Mouse (Mus musculus) heart, embryonic 11.5 days (tissue): ENCODE measurements at regions not wholly inside any gene's neighbourhood (a gene's known extent, or its start where the extent isn't known, plus 50 kb on each side); places are given as distances from the start of the nearest gene placed in this dataset.
"Not testable (repeated sequence)": the region's sequence is repeated elsewhere in the genome, so short reads cannot be mapped to it uniquely, and the experiment has no call there.

ENCODE experiments used
- ATAC-seq: fragments of 200-750 bp; cut with Nextera tagmentation; replicated peaks from 2 replicates; pipeline ENCODE4 v1.8.0; 2017; ENCODE audit warnings: moderate library complexity; ENCODE audit not compliant: insufficient number of reproducible peaks, low FRiP score, low TSS enrichment
- H3K27ac ChIP-seq: fragments of 300-500 bp; sonication (generic); 2 replicates; pipeline ENCODE4 v1.5.1; 2014; ENCODE audit warnings: mild to moderate bottlenecking, low read depth, low read length
- H3K27me3 ChIP-seq: fragments of 300-500 bp; sonication (generic); 2 replicates; pipeline ENCODE4 v1.6.1; 2014; ENCODE audit warnings: mild to moderate bottlenecking, low read length, mixed read lengths; ENCODE audit not compliant: control insufficient read depth, insufficient read depth
- H3K36me3 ChIP-seq: fragments of 300-500 bp; sonication (generic); 2 replicates; pipeline ENCODE4 v1.6.1; 2014; ENCODE audit warnings: mild to moderate bottlenecking, low read length, moderate library complexity, mixed read lengths; ENCODE audit not compliant: control insufficient read depth, insufficient read depth
- H3K4me1 ChIP-seq: fragments of 300-500 bp; sonication (generic); 2 replicates; pipeline ENCODE4 v1.6.1; 2014; ENCODE audit warnings: low read length; ENCODE audit not compliant: control insufficient read depth, insufficient read depth
- H3K4me2 ChIP-seq: fragments of 300-500 bp; sonication (generic); 2 replicates; pipeline ENCODE4 v1.6.1; 2014; ENCODE audit warnings: mild to moderate bottlenecking, moderate library complexity
- H3K4me3 ChIP-seq: fragments of 300-500 bp; sonication (generic); 2 replicates; pipeline ENCODE4 v1.5.1; 2014; ENCODE audit warnings: low read depth, low read length
- H3K9ac ChIP-seq: fragments of 300-500 bp; sonication (generic); 2 replicates; pipeline ENCODE4 v1.6.1; 2014; ENCODE audit warnings: mild to moderate bottlenecking, low read depth, low read length, moderate library complexity
- H3K9me3 ChIP-seq: fragments of 300-500 bp; sonication (generic); replicated peaks from 2 replicates; pipeline ENCODE4 v1.6.1; 2016; ENCODE audit warnings: low read length; ENCODE audit not compliant: control insufficient read depth
- WGBS: fragments of 180-500 bp; shearing (Covaris S2); extraction: QIAGEN DNeasy Blood & Tissue Kit; methylation state at CpG from one replicate; pipeline ENCODE4 v1.1.7; 2014; ENCODE audit not compliant: insufficient replicate concordance; 5-methylcytosine and 5-hydroxymethylcytosine counted together

- H3K4me2 ChIP-seq: no peak overlapping the region
- H3K36me3 ChIP-seq: no peaks in the 10 kb centered on the region
- no peak overlapping the region for H3K9ac ChIP-seq
- WGBS: 61% methylated on average over 6 of the region's 6 CpGs
- ATAC-seq: no peak
- H3K9me3 ChIP-seq: no peaks in the 10 kb centered on the region
- H3K27ac ChIP-seq: no peak overlapping the region
- H3K4me3 ChIP-seq: no peak overlapping the region
- H3K4me1 ChIP-seq: no peaks in the 10 kb centered on the region
- H3K27me3 ChIP-seq: no peaks in the 10 kb centered on the region
These were observed 207.9 kb upstream of the Pex5l start for GRCm38 (mm10) chr3:33350986-33351385.

- Histone ChIP-seq H3K36me3 (no peaks in the 10 kb centered on the region), H3K9ac (no peak overlapping the region), H3K9me3 (no peaks in the 10 kb centered on the region), H3K4me1 (no peaks in the 10 kb centered on the region), H3K4me2 (no peak overlapping the region), H3K4me3 (no peak overlapping the region), H3K27ac (no peak overlapping the region), H3K27me3 (no peaks in the 10 kb centered on the region)
- ATAC-seq: no peak
- WGBS: 79% methylated on average over 3 of the region's 3 CpGs
These were observed 191.0 kb upstream of the Pex5l start for GRCm38 (mm10) chr3:33334056-33334455.

- not testable (repeated sequence) for H3K9me3 ChIP-seq, H3K4me1 ChIP-seq, H3K4me2 ChIP-seq, ATAC-seq, H3K27me3 ChIP-seq, H3K36me3 ChIP-seq, H3K27ac ChIP-seq, H3K4me3 ChIP-seq, H3K9ac ChIP-seq
- WGBS: 55% methylated on average over 1 of the region's 1 CpGs
These were observed 174.6 kb upstream of the Pex5l start for GRCm38 (mm10) chr3:33317691-33318090.

GRCm38 (mm10) chr3:33312230-33312825 is 169.3 kb upstream of the Pex5l start:
- no peaks in the 10 kb centered on the region for H3K9me3 ChIP-seq
- 85% methylated on average over 3 of the region's 3 CpGs for WGBS
- no peaks in the 10 kb centered on the region for H3K4me1 ChIP-seq
- no peak overlapping the region for H3K4me3 ChIP-seq
- H3K4me2 ChIP-seq: no peak overlapping the region
- no peak overlapping the region for H3K27ac ChIP-seq
- H3K36me3 ChIP-seq: no peaks in the 10 kb centered on the region
- no peaks in the 10 kb centered on the region for H3K27me3 ChIP-seq
- no peak for ATAC-seq
- H3K9ac ChIP-seq: no peak overlapping the region

GRCm38 (mm10) chr3:33308212-33308611 is 165.2 kb upstream of the Pex5l start:
- H3K4me1 ChIP-seq: no peaks in the 10 kb centered on the region
- H3K9ac ChIP-seq: no peak overlapping the region
- H3K27me3 ChIP-seq: no peaks in the 10 kb centered on the region
- H3K27ac ChIP-seq: no peak overlapping the region
- WGBS: 48% methylated on average over 2 of the region's 2 CpGs
- H3K4me2 ChIP-seq: no peak overlapping the region
- no peak overlapping the region for H3K4me3 ChIP-seq
- no peaks in the 10 kb centered on the region for H3K36me3 ChIP-seq
- no peak for ATAC-seq
- H3K9me3 ChIP-seq: no peaks in the 10 kb centered on the region

- no peak overlapping the region for H3K9ac ChIP-seq
- H3K4me2 ChIP-seq: no peak overlapping the region
- H3K4me1 ChIP-seq: no peaks in the 10 kb centered on the region
- H3K27ac ChIP-seq: no peak overlapping the region
- no peaks in the 10 kb centered on the region for H3K36me3 ChIP-seq
- no peaks in the 10 kb centered on the region for H3K9me3 ChIP-seq
- H3K27me3 ChIP-seq: no peaks in the 10 kb centered on the region
- no peak for ATAC-seq
- no peak overlapping the region for H3K4me3 ChIP-seq
These were observed 163.1 kb upstream of the Pex5l start for GRCm38 (mm10) chr3:33306169-33306568.

- ATAC-seq: no peak
- H3K4me1 ChIP-seq: no peaks in the 10 kb centered on the region
- WGBS: 61% methylated on average over 2 of the region's 2 CpGs
- no peak overlapping the region for H3K4me2 ChIP-seq
- no peak overlapping the region for H3K4me3 ChIP-seq
- no peaks in the 10 kb centered on the region for H3K36me3 ChIP-seq
- H3K9me3 ChIP-seq: no peaks in the 10 kb centered on the region
- H3K27me3 ChIP-seq: no peaks in the 10 kb centered on the region
- no peak overlapping the region for H3K27ac ChIP-seq
- no peak overlapping the region for H3K9ac ChIP-seq
These were observed 162.7 kb upstream of the Pex5l start for GRCm38 (mm10) chr3:33305756-33306155.

GRCm38 (mm10) chr3:33262797-33263196 is 119.8 kb upstream of the Pex5l start:
- H3K27me3 ChIP-seq: no peaks in the 10 kb centered on the region
- no peak for ATAC-seq
- 45% methylated on average over 2 of the region's 2 CpGs for WGBS
- no peak overlapping the region for H3K27ac ChIP-seq
- H3K4me2 ChIP-seq: no peak overlapping the region
- H3K4me3 ChIP-seq: no peak overlapping the region
- H3K4me1 ChIP-seq: no peaks in the 10 kb centered on the region
- H3K36me3 ChIP-seq: no peaks in the 10 kb centered on the region
- no peak overlapping the region for H3K9ac ChIP-seq
- H3K9me3 ChIP-seq: no peaks in the 10 kb centered on the region

GRCm38 (mm10) chr3:33219271-33220065 is 76.4 kb upstream of the Pex5l start:
- no peak overlapping the region for H3K27ac ChIP-seq
- WGBS: 63% methylated on average over 2 of the region's 2 CpGs
- no peak overlapping the region for H3K4me3 ChIP-seq
- H3K4me1 ChIP-seq: no peaks in the 10 kb centered on the region
- no peaks in the 10 kb centered on the region for H3K27me3 ChIP-seq
- H3K36me3 ChIP-seq: no peaks in the 10 kb centered on the region
- no peak for ATAC-seq
- H3K9me3 ChIP-seq: no peaks in the 10 kb centered on the region
- no peak overlapping the region for H3K4me2 ChIP-seq
- H3K9ac ChIP-seq: no peak overlapping the region
